Mouse (Mus musculus) gastrocnemius, postnatal 14 days (tissue): ENCODE results near the gene A930017K11Rik. TPM values are rescaled to one million over a fixed set of nuclear protein-coding genes. Genes with fewer than 3 reads are reported as not detected.

Source experiments
- total RNA-seq, 2 experiments: library from RNA; stranded (reverse); gene quantifications; 2 replicates each; pipeline ENCODE4 v1.2.3; 2021

A930017K11Rik gene
- total RNA-seq, 2 experiments from 2014 or later = not detected

Other genes starting within 250 kb of the A930017K11Rik start
- gene Gng13, start 235.4 kb downstream of the A930017K11Rik start, total RNA-seq = not detected
- gene Chtf18, start 225.1 kb downstream of the A930017K11Rik start, total RNA-seq = 1 to 10 TPM; 1.3 to 2.5 TPM
- 1 to 10 TPM; 3.4 to 3.8 TPM for gene Rpusd1, start 224.9 kb downstream of the A930017K11Rik start, total RNA-seq
- not detected for gene Mslnl, start 216.5 kb downstream of the A930017K11Rik start, total RNA-seq
- gene Msln, start 198.2 kb downstream of the A930017K11Rik start, total RNA-seq = under 1 TPM in 1 of 2 experiments, not detected in 1; 0.74 TPM
- gene Narfl, start 178.8 kb downstream of the A930017K11Rik start, total RNA-seq = 10 to 100 TPM; 27.7 to 28.8 TPM
- gene Haghl, start 166.9 kb downstream of the A930017K11Rik start, total RNA-seq = 10 to 100 TPM; 13.9 to 16.1 TPM
- gene Ccdc78, start 166.0 kb downstream of the A930017K11Rik start, total RNA-seq = not detected
- 10 to 100 TPM; 36.1 to 37.9 TPM for gene Fam173a, start 159.7 kb downstream of the A930017K11Rik start, total RNA-seq
- gene AC134908.4, start 156.9 kb downstream of the A930017K11Rik start, total RNA-seq = not detected
- gene Metrn, start 155.4 kb downstream of the A930017K11Rik start, total RNA-seq = 10 to 100 TPM; 46.6 to 60.9 TPM
- 1 to 10 TPM in 1 of 2 experiments, under 1 TPM in 1; 0.95 to 2.2 TPM for gene Fbxl16, start 143.5 kb downstream of the A930017K11Rik start, total RNA-seq
- 1 to 10 TPM; 9.1 to 9.2 TPM for gene Wdr24, start 128.9 kb downstream of the A930017K11Rik start, total RNA-seq
- 10 to 100 TPM; 20.3 to 23.6 TPM for gene Jmjd8, start 123.7 kb downstream of the A930017K11Rik start, total RNA-seq
- 10 to 100 TPM; 80.2 to 81.3 TPM for gene Stub1, start 119.2 kb downstream of the A930017K11Rik start, total RNA-seq
- gene Rhbdl1, start 115.3 kb downstream of the A930017K11Rik start, total RNA-seq = 10 to 100 TPM; 11.7 to 12.0 TPM
- 10 to 100 TPM in 1 of 2 experiments, 1 to 10 TPM in 1; 7.5 to 11.0 TPM for gene Gm20683, start 110.8 kb downstream of the A930017K11Rik start, total RNA-seq
- gene Rhot2, start 107.7 kb downstream of the A930017K11Rik start, total RNA-seq = 10 to 100 TPM; 38.0 to 47.1 TPM
- gene Wdr90, start 91.1 kb downstream of the A930017K11Rik start, total RNA-seq = 1 to 10 TPM; 1.6 to 2.0 TPM
- 10 to 100 TPM; 52.3 to 73.3 TPM for gene Mcrip2, start 83.8 kb downstream of the A930017K11Rik start, total RNA-seq
- gene Mettl26, start 77.5 kb downstream of the A930017K11Rik start, total RNA-seq = 10 to 100 TPM; 26.1 to 27.7 TPM
- under 1 TPM; 0.49 to 0.55 TPM for gene Wfikkn1, start 71.7 kb downstream of the A930017K11Rik start, total RNA-seq
- gene Rab40c, start 32.8 kb downstream of the A930017K11Rik start, total RNA-seq = 10 to 100 TPM; 10.1 to 10.3 TPM
- 10 to 100 TPM; 29.8 to 30.2 TPM for gene Pigq, start 7.6 kb downstream of the A930017K11Rik start, total RNA-seq
- gene Nhlrc4, start 7.6 kb downstream of the A930017K11Rik start, total RNA-seq = not detected
- 1 to 10 TPM; 4.3 to 5.9 TPM for gene Capn15, start 33.2 kb upstream of the A930017K11Rik start, total RNA-seq
- 10 to 100 TPM; 39.2 to 41.3 TPM for gene Rab11fip3, start 117.0 kb upstream of the A930017K11Rik start, total RNA-seq
- 1 to 10 TPM; 4.0 to 4.5 TPM for gene Decr2, start 137.8 kb upstream of the A930017K11Rik start, total RNA-seq
- gene Nme4, start 143.0 kb upstream of the A930017K11Rik start, total RNA-seq = 1 to 10 TPM; 3.0 to 3.9 TPM
- gene Tmem8, start 160.7 kb upstream of the A930017K11Rik start, total RNA-seq = 1 to 10 TPM in 1 of 2 experiments, under 1 TPM in 1; 0.80 to 1.3 TPM
- gene Mrpl28, start 170.9 kb upstream of the A930017K11Rik start, total RNA-seq = 10 to 100 TPM; 55.3 to 57.7 TPM
- gene Axin1, start 186.1 kb upstream of the A930017K11Rik start, total RNA-seq = 10 to 100 TPM; 12.0 to 13.3 TPM
- gene Pdia2, start 246.5 kb upstream of the A930017K11Rik start, total RNA-seq = not detected